Mouse (Mus musculus) hindbrain, embryonic 11.5 days (tissue): ENCODE measurements around the gene Ptgis. TPM values are rescaled to one million over a fixed set of nuclear protein-coding genes. Genes with fewer than 3 reads are reported as not detected.

Experiments
- ATAC-seq: fragments of 200-750 bp; cut with Nextera tagmentation; 2 replicates; pipeline ENCODE4 v1.8.0; 2017; ENCODE audit warnings: mild to moderate bottlenecking, moderate TSS enrichment, moderate library complexity; ENCODE audit not compliant: low FRiP score
- DNase-seq: peaks from one replicate; pipeline ENCODE4 v3.0.0-alpha.2; 2015; ENCODE audit warnings: low spot score
- H3K27ac ChIP-seq: fragments of 300-500 bp; sonication (generic); 2 replicates; pipeline ENCODE4 v1.5.1; 2014; ENCODE audit warnings: mild to moderate bottlenecking, low read depth, low read length
- H3K27me3 ChIP-seq: fragments of 300-500 bp; sonication (generic); 2 replicates; pipeline ENCODE4 v1.6.1; 2014; ENCODE audit warnings: mild to moderate bottlenecking, low read length, moderate library complexity, mixed read lengths; ENCODE audit not compliant: control insufficient read depth, insufficient read depth
- H3K36me3 ChIP-seq: fragments of 300-500 bp; sonication (generic); 2 replicates; pipeline ENCODE4 v1.6.1; 2014; ENCODE audit warnings: mild to moderate bottlenecking, low read length, moderate library complexity, mixed read lengths; ENCODE audit not compliant: control insufficient read depth, insufficient read depth
- H3K4me1 ChIP-seq: fragments of 300-500 bp; sonication (generic); replicated peaks from 2 replicates; pipeline ENCODE4 v1.6.1; 2014; ENCODE audit warnings: low read length, mixed read lengths; ENCODE audit not compliant: control insufficient read depth, insufficient read depth
- H3K4me2 ChIP-seq: fragments of 300-500 bp; sonication (generic); replicated peaks from 2 replicates; pipeline ENCODE4 v1.6.1; 2014; ENCODE audit warnings: mild to moderate bottlenecking, low read depth, low read length
- H3K4me3 ChIP-seq: fragments of 300-500 bp; sonication (generic); 2 replicates; pipeline ENCODE4 v1.5.1; 2014; ENCODE audit warnings: low read depth, low read length
- H3K9ac ChIP-seq: fragments of 300-500 bp; sonication (generic); 2 replicates; pipeline ENCODE4 v1.6.1; 2014; ENCODE audit warnings: low read depth, low read length
- H3K9me3 ChIP-seq: fragments of 300-500 bp; sonication (generic); 2 replicates; pipeline ENCODE4 v1.6.1; 2016; ENCODE audit warnings: low read length; ENCODE audit not compliant: control insufficient read depth
- WGBS: fragments of 180-500 bp; shearing (Covaris S2); extraction: QIAGEN DNeasy Blood & Tissue Kit; methylation state at CpG from one replicate; pipeline ENCODE4 v1.1.7; 2014; 5-methylcytosine and 5-hydroxymethylcytosine counted together
- polyA plus RNA-seq: library from polyadenylated mRNA; unstranded; fragments of >200 nt; fragmentation: Nextera tagmentation; extraction: Ambion mirVana; gene quantifications from 2 replicates; pipeline ENCODE4 v1.2.1, GENCODE M21; 2014

Ptgis gene
- polyA plus RNA-seq, 1 experiment from 2014 or later = 7.4 TPM

DNA sequence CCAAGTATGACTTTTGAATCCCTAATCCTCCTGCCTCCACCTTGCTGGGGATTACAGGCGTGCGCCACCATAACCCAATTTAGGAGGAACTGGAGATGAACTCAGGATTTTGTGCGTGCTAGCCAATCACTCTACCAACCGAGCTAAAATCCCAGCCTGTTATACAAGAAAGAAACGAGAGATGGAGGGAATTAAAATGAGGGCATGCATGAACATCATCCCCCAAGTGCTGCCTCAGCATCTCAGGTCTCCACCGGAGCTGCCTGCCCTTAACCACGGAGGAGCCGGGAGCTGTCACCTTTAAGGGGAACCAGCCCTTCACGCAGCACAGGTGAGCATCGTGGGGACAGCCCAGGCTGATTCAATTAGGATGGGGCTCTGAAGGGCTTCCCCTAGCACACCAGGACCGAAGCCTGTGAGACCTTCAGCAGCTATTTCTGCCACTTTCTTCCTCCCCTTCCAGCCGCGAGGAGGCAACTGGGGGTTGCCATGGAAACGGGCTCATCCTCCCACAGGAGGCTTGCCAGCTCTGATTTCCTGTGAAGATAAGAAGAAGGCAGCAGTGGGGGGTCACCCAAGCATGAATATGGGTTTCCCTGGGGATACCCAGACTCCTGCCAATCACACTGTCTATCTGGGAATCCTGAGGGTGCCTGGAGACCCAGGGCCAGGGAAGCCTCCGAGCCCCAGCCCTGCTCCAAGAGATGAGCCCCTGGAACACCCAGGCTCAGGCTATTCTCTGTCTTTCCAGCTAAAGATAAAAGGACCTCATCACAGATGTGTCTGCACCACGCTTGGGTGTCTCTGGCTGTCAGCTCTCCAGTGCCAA is 38.7 kb downstream of the Ptgis start:
- DNase-seq (peak; percentile 69), ATAC-seq (peak; percentile 44)
- Histone ChIP-seq H3K27ac (peak overlapping the region; percentile 34), H3K9ac (no peak overlapping the region), H3K4me2 (no peak overlapping the region), H3K4me3 (no peak overlapping the region), H3K9me3 (no peaks in the 10 kb centered on the region), H3K27me3 (no peaks in the 10 kb centered on the region), H3K4me1 (0 out of 2 replicates have a peak, but pooled peaks cover 4% of the 10 kb centered on the region), H3K36me3 (no peaks in the 10 kb centered on the region)
- WGBS = 41% methylated on average over 16 of the region's 16 CpGs

DNA sequence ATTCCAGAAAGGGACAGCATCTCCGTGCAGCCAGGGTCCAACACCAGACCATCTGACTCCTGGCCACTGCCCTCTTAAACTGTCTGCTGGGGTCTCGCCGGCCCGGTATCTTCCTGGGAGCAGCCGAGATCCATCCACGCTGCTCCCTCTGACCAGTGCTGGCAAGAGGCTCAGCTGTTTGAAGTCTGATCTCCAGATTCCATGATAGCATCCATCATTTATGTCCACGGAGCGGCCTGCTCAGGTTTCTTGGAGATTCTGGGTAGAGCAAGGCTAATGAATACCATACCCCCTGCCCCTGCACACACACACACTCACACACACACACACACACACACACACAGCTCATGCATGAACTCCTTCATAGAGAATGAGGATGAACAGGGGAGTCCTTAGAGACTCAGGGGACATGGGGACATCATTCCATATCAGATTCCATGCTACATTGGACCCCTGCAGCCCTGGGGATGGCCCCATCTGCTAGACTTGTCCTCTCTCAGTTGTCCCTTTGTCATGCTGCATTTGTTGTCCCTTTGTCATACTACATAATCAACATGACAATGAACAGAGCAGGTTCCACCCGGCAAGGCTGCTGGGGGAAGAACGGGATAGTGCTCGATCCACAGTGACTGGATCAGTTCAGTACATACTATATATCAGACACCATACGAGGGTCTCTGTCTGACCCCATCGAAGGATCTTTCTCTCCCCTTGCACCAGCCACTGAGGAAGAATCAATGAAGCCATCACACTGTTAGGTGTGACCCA is 41.6 kb downstream of the Ptgis start:
- DNase-seq = peak; percentile 31
- Histone ChIP-seq H3K36me3 (no peaks in the 10 kb centered on the region), H3K27me3 (no peaks in the 10 kb centered on the region), H3K4me2 (no peak overlapping the region), H3K9ac (no peak overlapping the region), H3K4me1 (0 out of 2 replicates have a peak, but pooled peaks cover 4% of the 10 kb centered on the region), H3K9me3 (no peaks in the 10 kb centered on the region), H3K4me3 (no peak overlapping the region), H3K27ac (no peak overlapping the region)
- peak; percentile 55 for ATAC-seq
- 50% methylated on average over 13 of the region's 13 CpGs for WGBS

DNA sequence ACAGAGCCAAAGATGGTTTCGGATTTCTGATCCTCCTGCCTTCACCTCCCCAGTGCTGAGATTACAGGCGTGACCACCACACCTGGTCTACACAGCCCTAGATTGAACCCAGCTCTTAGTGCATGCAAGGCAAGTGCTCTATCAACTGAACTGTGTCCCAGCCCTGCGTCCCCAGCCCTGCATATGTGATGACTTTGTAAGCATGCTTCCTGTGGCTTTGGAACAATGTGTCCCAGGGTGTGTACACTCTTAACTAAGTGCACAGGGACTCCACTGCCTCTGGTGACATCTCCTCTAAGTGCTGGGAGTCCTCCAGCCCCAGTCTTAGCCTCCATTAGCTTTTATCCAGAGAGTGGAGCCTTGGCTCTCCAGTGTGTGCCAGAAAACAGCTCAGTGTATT is 47.0 kb downstream of the Ptgis start:
- H3K36me3 ChIP-seq = no peaks in the 10 kb centered on the region
- no peak for ATAC-seq
- H3K27me3 ChIP-seq = peaks cover 20% of the 10 kb centered on the region
- no peak overlapping the region for H3K4me2 ChIP-seq
- no peak for DNase-seq
- WGBS = 84% methylated on average over 3 of the region's 3 CpGs
- no peak overlapping the region for H3K27ac ChIP-seq
- no peak overlapping the region for H3K9ac ChIP-seq
- H3K4me1 ChIP-seq = no peaks in the 10 kb centered on the region; the same call in none of the 2 replicates
- H3K4me3 ChIP-seq = no peak overlapping the region
- H3K9me3 ChIP-seq = no peaks in the 10 kb centered on the region

DNA sequence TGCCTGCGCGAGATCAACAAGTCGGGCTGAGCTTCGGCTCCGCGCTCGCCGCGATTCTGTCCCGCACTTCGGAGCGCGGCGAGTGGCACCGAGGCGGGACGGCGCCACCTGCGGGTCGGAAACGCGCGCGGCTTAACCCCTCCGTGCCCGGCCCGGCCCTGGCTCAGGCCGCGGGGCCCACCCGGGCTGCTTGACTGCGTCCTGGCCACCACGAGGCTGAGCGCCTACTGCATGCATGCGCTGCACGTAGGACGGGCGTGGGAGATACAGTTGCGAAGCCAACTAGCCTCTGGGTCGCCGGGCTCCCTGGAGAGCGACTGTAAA is 50.4 kb downstream of the Ptgis start, which contains the start of gene Kcnb1:
Gene Kcnb1, minus strand, starts transcription at position 80 of the 324 bp plus-strand sequence.
- no peaks in the 10 kb centered on the region; the same call in none of the 2 replicates for H3K4me1 ChIP-seq
- no peak within 1 kb of the TSS for H3K27ac ChIP-seq
- under 1% methylated on average over 37 of the region's 41 CpGs for WGBS

DNA sequence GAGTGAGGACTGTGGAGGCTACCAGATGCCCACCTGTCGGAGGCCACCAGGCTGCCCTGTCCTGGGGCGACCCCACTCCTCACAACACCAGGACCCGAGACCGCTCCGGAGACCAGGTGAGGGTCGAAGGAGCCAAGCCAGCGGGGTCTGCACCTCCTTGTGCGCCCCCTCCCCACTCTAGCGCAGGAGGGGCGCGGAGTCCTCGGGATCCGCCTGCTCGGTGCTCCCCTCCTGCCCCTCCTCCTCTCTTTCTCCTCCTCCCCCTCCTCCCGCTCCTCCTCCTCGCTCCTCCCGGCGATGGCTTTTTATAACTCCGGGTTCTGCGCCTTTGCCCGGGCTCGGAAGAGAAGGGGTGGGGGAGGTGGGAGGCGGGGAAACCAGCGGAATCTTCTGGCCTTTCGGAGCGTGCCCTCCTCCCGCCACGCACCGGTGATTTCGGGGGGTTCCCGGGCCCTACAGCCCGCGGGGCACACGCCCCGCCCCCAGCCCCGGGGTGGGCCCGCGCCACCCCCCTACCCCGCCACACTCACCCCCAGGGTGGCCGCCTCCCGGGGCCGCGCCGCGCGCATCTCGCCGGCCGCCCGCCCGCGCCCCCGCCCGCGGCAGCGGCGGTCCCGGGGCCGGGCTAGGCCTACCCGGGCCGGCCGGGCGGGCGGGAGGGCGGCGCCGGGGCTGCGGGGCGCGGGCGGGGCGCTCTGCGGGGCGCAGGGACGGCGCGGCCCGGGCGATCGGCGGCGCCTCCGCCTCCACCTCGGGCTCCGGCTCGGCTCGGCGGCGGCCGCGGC is 50.9 kb downstream of the Ptgis start:
- Histone ChIP-seq H3K9ac (peak overlapping the region; percentile 60), H3K9me3 (no peaks in the 10 kb centered on the region), H3K4me2 (peak overlapping the region; percentile 72), H3K36me3 (no peaks in the 10 kb centered on the region), H3K4me1 (no peaks in the 10 kb centered on the region; the same call in none of the 2 replicates), H3K27ac (no peak overlapping the region), H3K27me3 (peaks cover 37% of the 10 kb centered on the region), H3K4me3 (peak overlapping the region; percentile 49)
- ATAC-seq (peak; percentile 66), DNase-seq (peak; percentile 66)
- WGBS = under 1% methylated on average over 32 of the region's 91 CpGs

More for the DNA sequence above, 50.4 kb downstream of the Ptgis start, which contains the start of gene Kcnb1:
- ATAC-seq (peak; percentile 76), DNase-seq (peak; percentile 85)
- no peaks in the 10 kb centered on the region for H3K9me3 ChIP-seq
- peak within 1 kb of the TSS; percentile 60 for H3K9ac ChIP-seq
- no peaks in the 10 kb centered on the region for H3K36me3 ChIP-seq
- H3K4me3 ChIP-seq = peak within 1 kb of the TSS; percentile 49
- peaks cover 37% of the 10 kb centered on the region for H3K27me3 ChIP-seq
- peak within 1 kb of the TSS; percentile 72 for H3K4me2 ChIP-seq

DNA sequence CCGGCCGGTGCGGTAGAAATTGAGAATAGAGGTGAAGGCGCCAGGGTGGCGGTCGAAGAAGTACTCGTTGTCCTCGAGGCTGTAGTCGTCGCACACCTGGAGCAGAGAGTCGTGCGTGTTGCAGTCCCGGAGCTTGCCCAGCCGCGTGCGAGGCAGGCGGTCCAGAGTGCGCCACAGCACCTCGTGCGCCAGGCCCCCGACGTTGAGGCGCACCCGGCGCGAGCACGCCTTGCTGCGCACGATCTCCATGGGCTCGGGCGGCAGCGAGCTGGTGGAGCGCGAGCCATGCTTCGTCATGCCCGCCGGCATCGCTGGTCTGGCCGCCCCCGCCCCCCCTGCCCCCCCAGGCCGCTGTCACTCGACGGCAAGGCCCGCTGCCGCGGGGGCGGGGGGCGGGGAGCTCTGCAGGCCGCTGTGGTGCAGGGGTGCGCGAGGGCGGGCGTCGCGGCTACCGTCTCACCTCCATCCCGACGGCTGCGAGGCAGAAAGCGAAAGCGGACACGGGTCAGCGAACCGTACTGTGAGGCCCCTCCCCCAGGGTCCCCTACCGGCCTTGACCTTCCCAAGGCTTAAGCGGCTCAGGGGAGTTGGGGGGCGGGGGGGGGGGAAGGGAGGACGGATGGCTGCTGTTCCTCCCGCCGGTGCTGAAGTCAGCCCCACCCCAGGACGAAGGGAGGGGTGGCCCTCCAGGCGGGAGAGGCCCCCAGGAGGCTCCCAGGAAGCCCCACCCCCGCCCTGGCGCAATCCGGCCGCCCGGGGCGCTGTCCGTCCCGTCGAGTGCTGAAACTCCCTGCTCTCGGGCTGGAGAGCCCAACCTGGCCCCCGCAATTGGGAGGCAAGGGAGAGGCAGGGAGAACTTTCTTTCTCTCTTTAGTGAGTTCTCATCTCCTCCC is 51.8 kb downstream of the Ptgis start:
- Histone ChIP-seq H3K9ac (no peak overlapping the region), H3K27me3 (peaks cover 37% of the 10 kb centered on the region), H3K4me3 (peak overlapping the region; percentile 49), H3K4me2 (peak overlapping the region; percentile 72), H3K4me1 (no peaks in the 10 kb centered on the region; the same call in none of the 2 replicates), H3K36me3 (no peaks in the 10 kb centered on the region), H3K9me3 (no peaks in the 10 kb centered on the region), H3K27ac (no peak overlapping the region)
- peak; percentile 76 for DNase-seq
- peak; percentile 53; the same call in 1 of the 2 replicates for ATAC-seq
- WGBS = 18% methylated on average over 54 of the region's 83 CpGs

DNA sequence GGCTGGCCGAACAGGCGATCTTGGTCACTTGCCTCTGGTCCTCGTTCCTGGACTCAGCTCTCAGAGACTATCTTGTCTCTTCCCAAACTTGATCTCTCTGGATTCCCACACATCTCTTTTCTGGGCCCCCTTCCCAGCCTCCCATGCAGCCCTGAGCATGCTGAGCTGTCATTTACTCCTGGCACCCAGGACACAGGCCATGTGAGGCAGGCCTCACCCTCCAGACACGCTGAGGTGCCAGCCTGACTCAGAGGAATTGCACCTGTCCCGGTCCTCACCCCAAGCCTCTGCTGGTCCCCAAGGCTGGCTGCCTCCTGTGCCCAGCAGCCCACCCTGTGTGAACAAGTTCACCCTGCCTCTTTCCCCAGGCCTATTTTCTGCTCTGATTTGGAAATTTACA is 53.3 kb downstream of the Ptgis start:
- H3K27ac ChIP-seq = no peak overlapping the region
- DNase-seq = no peak
- H3K9ac ChIP-seq = no peak overlapping the region
- no peak for ATAC-seq
- WGBS = 83% methylated on average over 5 of the region's 5 CpGs
- H3K27me3 ChIP-seq = peaks cover 37% of the 10 kb centered on the region
- no peak overlapping the region for H3K4me3 ChIP-seq
- H3K36me3 ChIP-seq = no peaks in the 10 kb centered on the region
- no peaks in the 10 kb centered on the region; the same call in none of the 2 replicates for H3K4me1 ChIP-seq
- H3K9me3 ChIP-seq = no peaks in the 10 kb centered on the region
- no peak overlapping the region for H3K4me2 ChIP-seq
